In the genomic region with DNA sequence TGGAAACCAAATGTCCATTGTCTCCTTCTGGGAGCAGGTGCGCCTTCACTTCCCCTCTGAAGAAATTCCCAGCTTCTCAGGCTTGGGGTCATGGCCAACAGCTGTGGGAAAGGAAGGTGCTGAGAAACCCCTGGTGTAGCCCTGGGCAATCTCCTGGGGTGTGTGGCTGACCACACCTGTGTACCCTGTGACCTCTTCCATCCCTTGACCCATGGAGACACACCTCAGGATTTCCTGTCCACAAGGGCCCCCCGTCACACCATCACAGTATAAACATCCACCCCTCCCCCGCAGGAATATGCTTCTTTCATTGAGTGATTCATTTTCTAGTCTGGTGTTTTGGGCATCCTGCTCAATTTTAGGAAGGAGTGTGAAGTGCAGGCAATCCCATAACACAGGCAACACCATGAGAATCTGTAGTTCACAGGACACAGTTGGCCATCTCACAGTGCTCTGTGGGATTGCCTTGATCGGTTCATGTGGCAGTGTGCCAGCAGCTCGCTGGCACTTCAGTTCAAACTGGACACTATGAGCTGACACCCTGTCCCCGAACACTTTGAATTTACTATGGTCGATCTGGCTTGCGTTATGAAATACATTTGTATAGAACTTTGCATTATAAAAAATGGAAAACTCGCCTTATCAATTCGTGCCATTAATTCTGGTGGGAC, we compare ENCODE assay signal across 10 mouse cellular contexts.
A peak's percentile ranks its signal among the peaks of the same experiment; 100 is the strongest.
DNase-seq lines count a peak whose midpoint lies in the region.
"Had no signal": no experiment of that assay in that cellular context is flagged by ENCODE, and none has a peak within 500 bp of the region (broad histone marks: within the 10 kb centered on the region; RNA-seq: fewer than 3 reads in every experiment).

No protein-coding gene starts in this region.

- intact Hi-C loops in left cerebral cortex, postnatal 4 days (cut with DNase I), result no loop called here

- peak; percentile 37 to 62 for DNase-seq in adrenal gland, adult (ENCODE audit: inconsistent age in 2 of 2, low spot score in 1 of 2)
- DNase-seq in adrenal gland, postnatal 4 days (ENCODE audit: low spot score in 2 of 2), result no peak
- peak; percentile 83 for DNase-seq in left cerebral cortex, postnatal 4 days
- no peak for DNase-seq in left cerebral cortex, adult 8-10 months (ENCODE audit: low spot score in 2 of 2)
- DNase-seq in gastrocnemius, postnatal 25 days, result peak; percentile 31
- DNase-seq in kidney, postnatal 10 days, result peak; percentile 60
- no peak for DNase-seq in thymus, postnatal 14 days
- DNase-seq in ovary, adult 18-20 months (ENCODE audit: low spot score), result no peak
- DNase-seq: cerebellum, adult 18-20 months; spleen, adult 18-20 months had no signal

Comparison
In these comparisons a context has a peak if more than half of its experiments do, and no peak if none do; other contexts are left out.
1. DNase-seq: peak in adrenal gland, adult (2 of 2), left cerebral cortex, postnatal 4 days (single experiment), gastrocnemius, postnatal 25 days (single experiment) and kidney, postnatal 10 days (single experiment); none in adrenal gland, postnatal 4 days (0 of 2), left cerebral cortex, adult 8-10 months (0 of 2), thymus, postnatal 14 days (single experiment) and ovary, adult 18-20 months (single experiment).